Mouse (Mus musculus) left cerebral cortex, postnatal 10 days (tissue): ENCODE results near the gene Ttyh3. TPM values are rescaled to one million over a fixed set of nuclear protein-coding genes. Genes with fewer than 3 reads are reported as not detected.
A peak's percentile ranks its signal among the peaks of the same experiment; 100 is the strongest.

ENCODE experiments used
- DNase-seq, 2 experiments: peaks; one replicate each; pipeline ENCODE4 v3.0.0; 2021 to 2022; ENCODE audit warnings: low spot score in 2 of 2, mixed read lengths in 1 of 2; ENCODE audit errors: extremely low spot score in 1 of 2
- intact Hi-C: fragments of 180-260 bp; cut with DNase I; formaldehyde crosslinking; loops from one replicate; pipeline ENCODE4 v1.15.1; 2025
- total RNA-seq, 2 experiments: library from RNA; stranded (reverse); gene quantifications; 2 replicates each; pipeline ENCODE4 v1.2.3; 2021

Gene Ttyh3
- total RNA-seq, 2 experiments from 2014 or later, result 319 to 338 TPM

DNA sequence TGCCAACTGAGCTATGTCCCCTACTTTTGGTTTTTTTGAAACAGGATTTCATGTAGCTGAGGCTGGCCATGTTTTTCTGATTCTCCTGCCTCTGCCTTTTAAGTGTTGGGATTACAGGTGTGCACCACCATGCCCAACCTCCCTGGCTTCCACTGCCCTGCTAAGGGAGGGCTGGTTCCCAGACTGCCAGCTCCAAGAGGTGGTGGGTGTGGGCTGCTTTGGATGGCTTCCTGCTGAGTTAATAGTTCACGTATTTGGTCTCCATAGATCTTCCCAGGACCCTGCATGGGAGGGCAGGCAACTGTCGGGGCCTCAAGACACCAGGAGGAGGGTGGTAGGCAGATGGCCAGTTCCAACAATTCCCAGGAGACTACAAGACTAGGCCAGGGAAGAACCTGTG, 46.3 kb downstream of the Ttyh3 start:
- intact Hi-C loops, result no loop called here
- DNase-seq, result no peak

DNA sequence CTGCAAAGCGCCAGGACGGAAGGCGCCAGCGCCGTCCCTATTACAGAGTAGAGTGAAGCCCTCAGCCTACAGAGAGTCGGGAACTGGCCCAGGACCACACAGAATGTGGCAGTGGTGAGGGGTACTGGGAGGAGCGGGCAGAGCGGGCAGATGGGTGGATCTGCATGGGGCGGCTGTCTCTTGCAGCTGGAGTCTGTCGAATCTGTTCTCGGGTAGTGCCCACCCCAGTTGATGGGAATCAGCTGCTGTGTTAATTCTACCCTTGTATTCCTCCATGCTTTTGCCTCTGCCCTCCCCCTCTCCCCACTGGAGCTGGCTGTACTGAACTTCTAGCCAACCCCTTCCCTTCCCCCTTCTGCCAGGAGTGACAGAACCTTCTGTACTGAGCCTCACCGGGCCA, 47.1 kb downstream of the Ttyh3 start:
- intact Hi-C loops, result no loop called here

DNA sequence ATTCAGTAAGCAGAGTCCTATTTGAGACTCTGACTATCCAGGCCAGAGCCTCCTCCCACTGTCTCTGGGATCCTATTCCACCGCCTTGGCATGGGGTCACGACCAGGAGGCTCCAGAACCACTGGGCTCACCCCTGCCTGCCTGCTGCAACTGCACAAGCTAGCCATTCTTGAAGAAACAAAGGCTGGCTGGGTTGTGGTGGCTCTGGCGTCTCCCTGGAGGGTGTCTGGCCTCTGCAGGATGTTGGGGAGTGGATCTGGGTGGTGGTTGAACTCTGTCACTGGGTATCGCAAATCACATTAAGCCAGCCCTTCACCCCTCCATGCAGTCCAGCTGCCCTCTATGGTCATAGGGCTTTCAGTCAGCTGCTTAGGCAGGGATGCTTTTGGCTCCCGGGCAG, 48.9 kb downstream of the Ttyh3 start:
- intact Hi-C loops, result no loop called here
- no peak for DNase-seq

More for the DNA sequence above, 47.1 kb downstream of the Ttyh3 start:
- DNase-seq, result no peak

DNA sequence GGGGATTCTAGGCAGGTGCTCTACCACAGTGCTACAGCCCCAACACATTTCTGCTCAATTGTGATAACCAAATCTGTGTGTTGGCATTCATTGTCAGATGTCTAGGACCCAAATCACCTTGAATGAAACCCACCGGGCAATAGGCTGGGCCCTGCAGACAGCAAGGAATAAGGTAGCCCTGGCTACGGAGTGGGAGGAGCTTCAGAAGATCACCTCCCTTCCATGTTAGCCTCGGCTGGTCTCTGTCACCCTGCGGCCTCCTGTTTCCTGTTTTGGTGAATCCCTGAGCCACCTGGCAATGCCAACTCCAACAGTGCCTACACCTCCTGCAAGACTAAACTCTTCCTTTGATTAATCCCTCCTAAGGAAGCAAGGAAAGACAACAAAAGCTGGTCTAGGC, 51.0 kb downstream of the Ttyh3 start:
- no peak for DNase-seq
- intact Hi-C loops, result no loop called here

DNA sequence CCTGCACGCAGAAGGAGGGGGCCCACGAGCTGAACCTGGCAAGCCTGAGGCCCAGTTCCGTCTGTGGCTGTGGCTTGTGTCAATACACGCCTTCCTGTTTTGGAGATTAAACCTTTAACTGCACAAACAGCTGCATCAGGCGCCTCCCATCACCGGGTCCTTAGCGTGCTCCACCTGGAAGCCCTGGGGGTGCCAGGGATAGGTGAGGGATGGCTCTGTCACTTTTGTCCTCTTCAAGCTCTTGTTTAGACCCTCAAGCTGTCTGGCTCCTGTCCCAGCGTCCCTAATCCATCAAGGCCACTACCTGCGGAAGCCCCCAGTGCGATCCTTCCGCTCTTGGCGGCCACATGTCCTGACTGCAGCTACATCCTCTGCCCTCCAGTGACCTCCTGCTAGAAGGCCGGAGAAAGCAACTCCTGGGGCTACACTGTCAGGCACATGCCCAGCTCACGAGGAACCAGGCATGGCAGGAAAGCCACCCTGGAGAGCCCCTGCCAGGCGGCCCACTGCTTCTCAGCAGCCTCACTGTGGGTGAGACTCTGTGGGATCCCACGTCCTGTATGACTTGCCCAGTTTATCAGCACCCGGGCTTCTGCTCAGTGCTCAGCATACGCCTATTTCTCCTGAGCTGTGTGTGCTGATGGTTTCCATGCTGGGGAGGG, 51.8 kb downstream of the Ttyh3 start:
- intact Hi-C loops, result no loop called here
- peak in 1 of 2 experiments; percentile 79 for DNase-seq

DNA sequence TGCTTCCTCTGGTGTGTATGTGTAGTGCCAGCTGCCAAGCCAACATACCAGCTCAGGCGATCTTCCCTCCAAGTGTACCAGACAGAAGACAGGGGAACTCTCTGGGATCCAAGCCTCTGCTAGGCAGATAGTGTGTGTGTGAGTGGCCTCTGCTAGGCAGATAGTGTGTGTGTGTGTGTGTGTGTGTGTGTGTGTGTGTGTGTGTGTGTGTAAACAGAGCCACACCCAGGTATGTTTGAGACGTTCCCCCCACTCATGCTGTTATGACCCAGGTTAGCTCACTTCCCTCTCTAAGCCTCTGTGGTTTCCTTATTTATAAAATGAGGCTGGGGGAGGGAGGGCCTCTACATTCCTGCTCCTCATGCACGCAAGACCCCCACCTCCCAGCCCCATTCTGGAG, 52.4 kb downstream of the Ttyh3 start:
- DNase-seq, result no peak
- intact Hi-C loops, result no loop called here

DNA sequence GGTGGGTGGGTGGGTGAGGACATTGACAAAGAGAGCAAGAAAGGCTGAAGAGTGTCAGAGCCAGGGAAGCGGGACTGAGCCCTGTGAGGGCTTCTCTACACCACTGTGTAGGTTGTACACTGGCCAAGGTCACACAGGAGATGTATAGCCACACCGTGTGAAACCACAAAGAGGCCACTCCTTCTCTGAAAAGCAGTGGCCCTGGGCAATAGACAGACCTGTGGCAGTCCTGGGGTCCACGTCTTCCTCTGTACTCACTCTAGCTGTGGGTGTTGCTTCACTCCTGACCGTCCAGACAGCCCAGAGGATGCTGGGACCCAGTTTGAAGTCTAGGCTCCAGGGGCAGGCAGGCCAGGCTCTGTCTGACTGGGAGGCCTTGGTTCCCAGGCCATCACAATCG, 54.0 kb downstream of the Ttyh3 start:
- intact Hi-C loops, result no loop called here
- no peak for DNase-seq

DNA sequence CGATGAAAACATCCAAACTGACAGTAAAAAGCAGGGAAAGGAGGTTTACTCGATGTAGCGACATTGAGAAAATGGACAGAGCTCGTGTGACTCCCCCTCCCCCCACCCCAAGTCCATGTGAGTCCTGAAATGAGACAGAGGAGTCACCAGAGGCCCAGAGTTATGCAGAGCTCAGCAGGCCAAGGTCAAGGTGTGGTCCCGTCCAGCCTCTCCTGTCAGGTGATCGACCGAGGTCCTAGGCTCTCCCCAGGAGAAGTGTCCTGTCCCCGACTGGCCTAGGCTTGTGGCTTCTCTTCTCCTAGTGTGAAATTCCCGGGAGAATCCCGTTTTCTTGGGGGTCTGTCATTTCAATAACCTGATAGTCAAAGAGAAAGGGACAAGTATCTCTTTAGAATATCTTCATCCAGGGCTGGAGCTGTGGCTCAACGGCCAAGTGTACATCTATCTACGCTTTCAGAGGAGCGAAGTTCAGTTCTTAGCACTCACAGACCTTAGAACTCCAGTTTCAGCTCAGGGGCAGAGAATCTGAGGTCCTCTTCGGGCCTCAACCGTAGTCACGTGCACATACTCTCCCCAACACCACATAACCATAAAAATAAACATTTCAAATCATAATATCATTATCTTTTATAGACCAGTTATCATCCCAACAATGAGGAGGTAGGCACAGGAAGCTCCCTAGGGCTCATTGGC, 59.6 kb downstream of the Ttyh3 start:
- DNase-seq, result no peak
- intact Hi-C loops, result no loop called here

DNA sequence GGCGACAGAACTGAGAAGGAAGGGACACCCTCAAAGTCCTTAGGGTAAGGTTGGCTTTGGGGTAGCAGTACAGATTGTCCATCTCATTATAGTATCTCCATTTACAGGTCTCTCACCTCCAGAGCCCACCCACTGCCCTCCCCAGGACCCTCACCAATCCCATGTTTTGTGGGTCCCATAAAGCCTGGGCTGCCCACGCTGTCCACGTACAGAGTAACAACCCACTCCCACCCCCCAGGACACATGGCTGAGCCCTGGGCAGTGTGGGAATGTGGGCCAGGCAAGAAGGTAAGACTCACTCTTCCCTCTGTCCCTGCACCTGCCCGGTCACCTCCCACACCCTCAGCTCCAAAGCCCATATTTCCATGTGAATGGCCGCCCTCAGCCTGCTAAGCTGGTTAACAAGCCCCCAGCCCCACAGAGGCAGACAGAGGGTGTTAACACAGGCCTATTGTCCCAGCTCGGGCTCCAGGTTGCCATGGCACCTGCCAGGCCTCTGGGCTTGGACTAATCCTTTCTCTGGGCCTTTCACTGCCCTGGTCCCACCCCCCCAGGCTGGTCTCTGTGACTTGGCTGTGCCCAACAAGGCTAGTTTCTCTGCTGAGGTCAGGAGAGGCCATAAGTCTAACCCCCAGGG, 65.0 kb downstream of the Ttyh3 start:
- DNase-seq, result no peak
- intact Hi-C loops, result no loop called here

DNA sequence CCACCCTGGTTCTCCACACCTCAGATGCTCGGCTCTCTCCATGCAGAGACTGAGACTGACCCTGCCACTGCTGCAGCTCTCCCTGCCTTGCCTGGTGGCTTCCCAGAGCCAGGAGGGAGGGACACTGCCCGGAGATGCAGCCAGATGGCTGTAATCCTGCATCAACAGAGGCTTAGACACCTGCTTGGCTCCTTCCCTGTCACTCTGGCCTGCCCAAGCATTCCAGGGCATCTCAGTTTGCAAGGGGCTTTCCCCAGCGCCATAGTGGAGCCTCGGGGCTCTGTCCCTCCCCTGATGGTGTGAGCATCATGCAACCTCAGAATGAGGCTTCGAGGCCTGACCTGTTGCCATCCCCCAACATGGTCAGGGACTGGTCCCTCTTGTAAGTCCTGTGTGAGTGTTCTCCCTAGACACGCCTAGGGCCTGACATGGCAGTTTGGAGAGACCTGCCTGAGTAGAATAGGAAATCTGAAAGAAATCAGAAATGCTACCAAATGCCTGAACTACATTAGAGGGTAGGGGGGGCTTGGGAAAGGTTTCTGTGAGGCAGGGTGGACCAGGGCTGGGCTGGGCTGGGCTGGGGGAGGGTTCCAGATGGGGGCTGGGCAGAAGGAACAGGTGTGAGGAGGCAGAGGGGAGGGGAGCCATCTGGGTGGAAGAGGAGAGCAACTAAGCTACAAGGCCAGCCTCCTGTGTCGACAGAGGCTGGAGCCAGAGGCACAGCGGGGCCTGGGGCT, 65.7 kb downstream of the Ttyh3 start:
- DNase-seq, result no peak
- intact Hi-C loops, result no loop called here

DNA sequence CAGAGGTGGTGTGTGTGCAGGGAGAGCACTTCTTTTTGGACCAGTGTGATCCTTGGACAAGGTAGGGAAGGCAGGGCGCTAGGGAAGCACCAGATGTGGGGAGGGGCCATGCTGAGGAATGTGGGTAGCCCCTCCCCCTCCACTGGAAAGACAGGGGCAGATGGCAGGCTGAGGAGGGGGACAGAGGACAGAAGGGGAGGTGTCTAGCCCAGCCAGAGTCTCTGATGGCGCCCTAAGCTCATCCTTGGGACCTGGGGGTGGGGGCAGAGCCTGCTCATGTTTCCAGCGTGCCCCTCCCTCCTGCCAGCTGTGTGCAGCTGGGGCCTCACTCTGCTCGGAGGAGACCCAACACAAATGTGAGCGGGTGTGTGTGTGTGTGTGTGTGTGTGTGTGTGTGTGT, 67.3 kb downstream of the Ttyh3 start:
- intact Hi-C loops, result no loop called here
- no peak for DNase-seq

DNA sequence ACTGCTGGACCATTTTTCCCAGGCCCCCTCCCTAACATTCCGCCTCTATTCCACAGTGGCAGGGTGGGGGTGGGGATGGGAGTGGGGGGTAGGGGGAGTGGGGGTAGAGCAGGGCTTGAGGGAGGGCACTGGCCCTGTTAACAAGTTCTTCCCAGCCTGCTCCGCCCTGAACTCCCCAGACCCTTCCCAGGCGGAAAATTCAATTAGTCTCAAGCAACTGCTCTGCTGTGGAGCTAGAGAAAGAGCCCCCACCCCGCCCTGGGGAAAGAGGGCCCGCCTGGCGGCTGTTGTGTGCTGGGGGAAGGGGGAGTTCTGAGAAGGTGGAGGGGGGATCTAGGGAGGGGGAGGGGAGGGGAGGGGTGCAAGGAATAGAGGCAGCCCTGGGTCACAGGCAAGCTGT, 69.1 kb downstream of the Ttyh3 start:
- intact Hi-C loops, result no loop called here
- no peak for DNase-seq

DNA sequence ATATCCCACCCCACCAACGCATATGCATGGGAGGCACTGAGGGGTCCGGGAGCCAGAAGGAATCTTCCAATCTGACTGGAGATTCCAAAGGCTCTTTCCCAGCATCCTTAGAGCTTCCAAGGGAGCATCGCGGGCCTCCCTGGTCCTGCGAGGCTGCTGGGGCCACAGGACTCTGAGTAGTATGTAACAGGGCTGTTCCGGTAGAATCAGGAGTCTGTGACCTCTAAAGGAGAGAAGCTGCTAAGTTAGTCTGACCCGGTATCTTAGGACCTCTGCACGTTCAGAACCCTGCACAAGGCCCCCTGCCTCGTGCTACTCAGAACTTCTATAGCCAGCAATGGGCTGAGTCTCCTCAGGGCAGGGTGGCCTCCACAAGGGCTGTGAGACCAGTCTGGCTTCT, 69.6 kb downstream of the Ttyh3 start:
- no peak for DNase-seq
- intact Hi-C loops, result no loop called here

DNA sequence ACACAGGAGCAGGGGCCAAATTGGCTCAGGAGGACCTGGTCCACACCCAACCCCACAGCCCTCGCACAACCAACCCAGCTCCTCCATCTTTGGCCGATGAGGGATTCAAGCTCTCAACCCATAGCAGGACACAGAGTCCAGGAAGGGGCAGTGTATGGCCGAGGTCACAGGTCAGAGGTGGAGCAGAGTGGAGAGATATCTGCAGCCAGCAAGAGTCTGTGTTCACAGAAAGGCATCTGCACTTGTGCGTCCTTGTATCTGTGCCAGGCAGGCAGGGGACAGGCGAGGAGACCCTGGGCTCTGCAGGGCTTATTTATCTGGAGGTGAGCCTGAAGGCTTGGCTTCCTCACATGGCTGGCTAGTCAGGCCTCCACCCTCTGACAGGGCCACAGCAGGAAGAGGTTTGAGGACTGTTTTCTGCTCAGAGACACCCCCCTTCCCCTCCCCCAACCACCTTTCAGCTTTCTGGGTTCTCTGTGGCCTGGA, 73.4 kb downstream of the Ttyh3 start:
- DNase-seq, result peak in 1 of 2 experiments; percentile 56
- intact Hi-C loops, result no loop called here

DNA sequence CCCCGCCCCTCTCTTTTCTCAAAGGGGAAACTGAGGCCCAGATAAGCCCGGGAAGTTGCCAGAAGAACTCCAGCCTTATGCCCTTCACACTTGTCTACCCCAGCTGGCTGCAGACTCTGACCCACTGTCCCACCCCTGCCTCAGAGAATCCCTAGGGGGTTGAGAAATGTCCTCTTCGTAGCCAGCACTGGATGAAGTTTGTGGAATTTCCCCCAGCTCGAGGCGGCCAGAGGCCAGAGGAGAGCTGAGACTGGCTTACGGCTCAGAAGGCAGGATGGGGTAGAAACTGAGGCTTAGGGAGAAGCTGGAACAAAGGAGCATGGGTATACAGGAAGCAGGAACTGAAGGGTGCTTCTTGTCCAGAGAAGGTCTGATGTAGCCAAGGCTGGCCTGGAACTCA, 76.2 kb downstream of the Ttyh3 start:
- DNase-seq, result no peak
- intact Hi-C loops, result no loop called here

DNA sequence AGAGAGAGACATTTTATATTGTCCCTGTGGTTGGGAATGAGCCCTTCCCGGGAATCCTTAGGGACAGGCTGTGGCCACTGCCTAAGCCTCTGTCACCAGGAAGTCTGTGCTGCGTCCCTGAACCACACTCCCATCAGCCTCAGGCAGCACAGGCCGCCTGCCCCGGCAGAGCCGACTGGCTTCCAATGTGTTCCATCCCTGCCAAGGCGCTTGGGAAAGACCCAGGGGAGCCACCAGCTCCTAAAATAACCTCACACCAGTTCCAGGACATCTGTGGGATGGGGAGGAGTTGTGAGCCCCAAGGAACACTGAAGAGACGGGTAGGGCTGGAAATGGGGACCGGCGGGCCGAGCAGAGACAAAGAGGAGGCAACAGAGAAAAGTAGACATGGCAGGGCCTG, 77.2 kb downstream of the Ttyh3 start:
- DNase-seq, result peak in 1 of 2 experiments; percentile 54
- intact Hi-C loops, result no loop called here

DNA sequence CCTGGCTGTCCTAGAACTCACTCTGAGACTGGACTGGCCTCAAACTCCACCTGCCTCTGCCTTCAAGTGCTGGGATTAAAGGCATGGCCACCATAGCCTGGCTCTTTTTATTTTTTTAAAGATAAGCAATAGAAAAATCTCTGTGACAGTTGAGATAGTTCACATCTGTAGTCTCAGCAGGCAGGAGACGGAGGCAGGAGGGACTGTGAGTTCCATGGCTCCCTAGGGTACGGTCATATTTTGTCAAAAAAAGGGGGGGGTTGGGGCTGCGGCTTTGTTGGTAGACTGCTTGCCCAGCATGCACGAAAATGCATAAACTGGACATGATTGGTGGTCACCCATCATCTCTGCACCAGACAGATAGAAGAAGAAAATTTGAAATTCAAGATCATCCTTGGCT, 77.6 kb downstream of the Ttyh3 start:
- intact Hi-C loops, result no loop called here

More for the DNA sequence above, 77.6 kb downstream of the Ttyh3 start:
- DNase-seq, result no peak
